Mouse (Mus musculus): ENCODE data around the gene Tnks2.

DNA sequence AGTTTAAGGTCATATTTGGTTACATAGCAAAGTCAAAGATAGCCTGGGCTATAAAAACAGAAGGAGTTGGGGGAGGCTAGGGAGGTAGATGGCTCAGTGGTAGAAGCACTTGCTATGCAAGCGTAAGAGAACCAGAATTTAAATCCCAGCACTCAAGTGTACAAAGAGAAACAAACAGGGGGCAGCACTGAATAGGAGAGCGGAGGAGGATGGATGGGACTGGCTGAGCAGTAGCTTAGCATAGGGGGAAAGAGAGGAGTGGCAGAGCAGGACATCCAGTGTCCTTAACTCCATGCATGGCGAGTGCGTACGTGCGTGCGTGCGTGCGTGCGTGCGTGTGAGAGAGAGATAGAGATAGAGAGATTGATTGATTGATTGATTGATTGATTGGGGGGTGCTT lies 9.8 kb downstream of the Tnks2 start:
- no peak for TF ChIP-seq POLR2A (IDR thresholded peaks at IDR 0.05; ENCODE audit: borderline replicate concordance, low read depth, low read length)
- TF ChIP-seq CTCF (IDR thresholded peaks at IDR 0.05; ENCODE audit: low read depth, low read length) = no peak
